Mouse (Mus musculus) neural tube, embryonic 14.5 days (tissue): ENCODE measurements around the gene Lnx1. TPM values are rescaled to one million over a fixed set of nuclear protein-coding genes. Genes with fewer than 3 reads are reported as not detected.

Experiments
- ATAC-seq: fragments of 200-750 bp; cut with Nextera tagmentation; 2 replicates; pipeline ENCODE4 v1.8.0; 2017; ENCODE audit warnings: low read depth, mild to moderate bottlenecking, moderate TSS enrichment, moderate library complexity
- H3K27ac ChIP-seq: fragments of 300-500 bp; sonication (generic); 2 replicates; pipeline ENCODE4 v1.5.1; 2014; ENCODE audit warnings: low read depth, mild to moderate bottlenecking, control low read depth, low read length, moderate library complexity, mixed read lengths
- H3K27me3 ChIP-seq: fragments of 300-500 bp; sonication (generic); 2 replicates; pipeline ENCODE4 v1.6.1; 2014; ENCODE audit warnings: low read length; ENCODE audit not compliant: control insufficient read depth, insufficient read depth
- H3K36me3 ChIP-seq: fragments of 300-500 bp; sonication (generic); 2 replicates; pipeline ENCODE4 v1.6.1; 2014; ENCODE audit warnings: low read length, mixed read lengths; ENCODE audit not compliant: control insufficient read depth, insufficient read depth
- H3K4me1 ChIP-seq: fragments of 300-500 bp; sonication (generic); 2 replicates; pipeline ENCODE4 v1.6.1; 2014; ENCODE audit warnings: low read length; ENCODE audit not compliant: control insufficient read depth, insufficient read depth
- H3K4me2 ChIP-seq: fragments of 300-500 bp; sonication (generic); 2 replicates; pipeline ENCODE4 v1.6.1; 2014; ENCODE audit warnings: mild to moderate bottlenecking, low read depth, low read length, control low read depth
- H3K4me3 ChIP-seq: fragments of 300-500 bp; sonication (generic); 2 replicates; pipeline ENCODE4 v1.5.1; 2014; ENCODE audit warnings: low read depth, low read length, control low read depth, mixed read lengths
- H3K9ac ChIP-seq: fragments of 300-500 bp; sonication (generic); replicated peaks from 2 replicates; pipeline ENCODE4 v1.6.1; 2014; ENCODE audit warnings: low read depth, mild to moderate bottlenecking, control low read depth, low read length, mixed read lengths
- H3K9me3 ChIP-seq: fragments of 300-500 bp; sonication (generic); 2 replicates; pipeline ENCODE4 v1.6.1; 2016; ENCODE audit warnings: low read length; ENCODE audit not compliant: control insufficient read depth
- WGBS: fragments of 180-500 bp; shearing (Covaris S2); extraction: QIAGEN DNeasy Blood & Tissue Kit; methylation state at CpG from one replicate; pipeline ENCODE4 v1.1.7; 2014; 5-methylcytosine and 5-hydroxymethylcytosine counted together
- polyA plus RNA-seq: library from polyadenylated mRNA; unstranded; fragments of >200 nt; fragmentation: Nextera tagmentation; extraction: Ambion mirVana; gene quantifications from 2 replicates; pipeline ENCODE4 v1.2.1, GENCODE M21; 2014

The Lnx1 gene
- polyA plus RNA-seq, 1 experiment from 2014 or later = 12.6 TPM

DNA sequence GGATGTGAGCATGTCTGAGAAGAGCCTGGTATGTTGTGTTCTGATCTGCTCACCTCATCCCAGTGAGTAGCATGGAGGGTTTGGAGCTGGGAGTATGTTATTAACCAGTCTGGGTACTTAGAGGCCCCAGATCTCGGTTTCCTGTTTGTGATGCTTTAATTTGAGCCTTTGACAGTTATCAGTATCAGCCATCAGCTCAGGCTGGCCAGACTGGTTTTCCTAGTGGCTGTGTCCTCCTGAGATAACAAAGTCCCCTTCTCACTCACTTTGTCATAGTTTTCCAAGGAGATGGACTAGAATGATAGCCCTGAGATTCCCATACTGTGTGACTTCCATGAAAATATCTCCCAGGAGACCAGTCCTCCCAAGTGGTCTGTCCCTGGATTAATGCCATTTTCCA is 8.3 kb upstream of the Lnx1 start:
- H3K4me3 ChIP-seq = no peak overlapping the region
- H3K9ac ChIP-seq = no peak overlapping the region
- H3K27ac ChIP-seq = no peak overlapping the region
- no peaks in the 10 kb centered on the region for H3K36me3 ChIP-seq
- no peaks in the 10 kb centered on the region for H3K9me3 ChIP-seq
- no peak overlapping the region for H3K4me2 ChIP-seq
- ATAC-seq = no peak
- WGBS = 73% methylated on average over 1 of the region's 1 CpGs
- no peaks in the 10 kb centered on the region for H3K27me3 ChIP-seq
- no peaks in the 10 kb centered on the region for H3K4me1 ChIP-seq

DNA sequence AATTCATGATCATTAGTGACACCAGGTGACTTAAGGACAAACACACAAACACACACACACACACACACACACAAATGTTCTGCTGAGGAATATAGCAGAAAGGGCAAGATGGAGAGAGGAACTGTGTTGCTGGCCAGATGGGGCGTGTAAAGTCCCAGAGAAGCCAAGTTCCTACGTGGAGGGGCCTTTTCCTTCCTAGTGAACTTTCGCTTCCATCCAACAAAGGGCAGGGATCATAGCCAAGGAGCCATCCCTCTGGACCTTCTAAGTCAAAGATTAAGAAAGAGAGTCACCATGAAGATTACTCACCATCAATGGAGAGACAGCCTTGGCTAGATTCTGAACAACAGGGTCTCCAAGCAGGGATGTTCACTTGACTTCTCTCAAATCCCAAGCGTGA is 7.5 kb upstream of the Lnx1 start:
- no peak for ATAC-seq
- Histone ChIP-seq H3K4me2 (no peak overlapping the region), H3K4me1 (no peaks in the 10 kb centered on the region), H3K27ac (no peak overlapping the region), H3K4me3 (no peak overlapping the region), H3K36me3 (no peaks in the 10 kb centered on the region), H3K9me3 (no peaks in the 10 kb centered on the region), H3K27me3 (0 out of 2 replicates have a peak, but pooled peaks cover 2% of the 10 kb centered on the region), H3K9ac (no peak overlapping the region)
- WGBS = 94% methylated on average over 4 of the region's 4 CpGs

DNA sequence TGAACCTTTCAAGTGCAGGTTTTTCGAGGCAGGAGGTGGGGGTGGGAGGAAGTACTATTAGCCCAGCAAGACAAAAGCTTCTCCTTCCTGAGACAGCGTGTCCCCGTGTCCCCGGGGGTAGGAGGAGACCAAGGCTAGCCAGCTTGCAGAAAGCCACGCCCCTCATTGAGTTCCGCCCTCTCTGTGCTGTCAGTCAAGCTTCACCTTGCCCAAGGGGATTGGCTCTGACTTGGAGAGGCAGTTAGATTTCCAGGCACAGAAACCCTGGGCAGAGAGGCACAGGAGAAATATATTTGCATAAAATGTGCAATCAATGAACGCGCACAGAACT is 1.7 kb upstream of the Lnx1 start:
- Histone ChIP-seq H3K4me1 (no peaks in the 10 kb centered on the region), H3K27me3 (0 out of 2 replicates have a peak, but pooled peaks cover 2% of the 10 kb centered on the region), H3K36me3 (no peaks in the 10 kb centered on the region), H3K9me3 (no peaks in the 10 kb centered on the region), H3K4me3 (peak overlapping the region; percentile 26), H3K27ac (no peak overlapping the region), H3K4me2 (peak overlapping the region; percentile 42), H3K9ac (no peak overlapping the region)
- WGBS = 0% methylated on average over 8 of the region's 8 CpGs
- ATAC-seq = peak; percentile 96

DNA sequence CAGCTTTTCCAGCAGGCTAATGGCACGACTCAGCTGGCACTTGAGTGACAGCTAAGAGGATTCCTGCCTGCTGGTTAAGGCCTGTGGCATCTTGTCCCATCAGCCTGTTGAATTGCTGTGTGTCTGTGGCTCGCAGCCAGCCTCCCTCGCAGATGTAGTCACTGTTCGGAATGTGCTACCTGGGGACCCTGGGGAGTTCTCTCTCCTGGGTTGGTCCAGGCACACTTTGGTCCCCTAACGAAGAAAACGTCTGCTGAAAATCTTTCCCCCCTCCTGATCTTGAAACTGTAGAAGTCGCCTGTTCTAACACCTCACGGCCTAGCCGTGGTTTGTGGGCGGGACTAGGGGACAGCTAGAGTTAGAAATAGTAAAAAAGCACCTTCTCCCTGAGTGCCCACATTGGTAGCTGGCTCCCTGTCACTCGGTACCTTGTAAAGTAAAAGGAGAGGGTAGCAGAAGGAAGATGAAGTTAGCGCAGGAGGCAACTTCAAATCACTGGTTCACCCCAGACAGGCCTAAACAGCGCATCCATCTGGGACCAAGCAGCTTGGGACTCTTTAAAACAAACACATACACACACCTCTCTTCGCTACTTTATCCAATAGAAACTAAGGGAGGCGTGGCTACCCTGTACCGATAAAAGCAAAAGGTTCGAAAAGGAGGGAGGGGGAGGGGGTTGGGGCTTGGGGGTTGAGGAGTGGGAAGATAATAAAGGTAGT is 1.2 kb upstream of the Lnx1 start:
- WGBS = 17% methylated on average over 17 of the region's 17 CpGs
- H3K9ac ChIP-seq = no peak overlapping the region
- H3K4me2 ChIP-seq = peak overlapping the region; percentile 42
- H3K4me3 ChIP-seq = peak overlapping the region; percentile 26
- no peaks in the 10 kb centered on the region for H3K4me1 ChIP-seq
- ATAC-seq = peak; percentile 85
- no peak overlapping the region for H3K27ac ChIP-seq
- no peaks in the 10 kb centered on the region for H3K9me3 ChIP-seq
- H3K36me3 ChIP-seq = no peaks in the 10 kb centered on the region
- 0 out of 2 replicates have a peak, but pooled peaks cover 2% of the 10 kb centered on the region for H3K27me3 ChIP-seq

DNA sequence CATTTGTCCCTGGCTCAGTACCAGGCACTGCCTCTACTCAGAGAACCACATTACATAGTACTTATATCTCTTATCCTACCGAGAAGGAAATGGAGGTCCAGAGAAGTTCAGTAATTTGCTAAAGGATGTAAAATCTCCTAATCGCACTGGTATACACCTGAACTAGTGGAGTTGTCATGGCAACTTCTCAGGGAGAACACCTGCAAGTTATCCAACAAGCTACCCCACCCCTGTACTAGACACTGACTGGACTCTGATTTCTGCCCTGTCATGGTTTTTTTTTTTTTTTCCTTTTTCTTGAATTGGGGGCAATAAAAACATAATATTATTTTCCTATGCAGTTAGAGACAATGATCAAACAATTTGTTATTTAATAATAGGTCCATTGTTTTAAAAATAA is 1.8 kb downstream of the Lnx1 start:
- Histone ChIP-seq H3K9ac (no peak overlapping the region), H3K9me3 (no peaks in the 10 kb centered on the region)

DNA sequence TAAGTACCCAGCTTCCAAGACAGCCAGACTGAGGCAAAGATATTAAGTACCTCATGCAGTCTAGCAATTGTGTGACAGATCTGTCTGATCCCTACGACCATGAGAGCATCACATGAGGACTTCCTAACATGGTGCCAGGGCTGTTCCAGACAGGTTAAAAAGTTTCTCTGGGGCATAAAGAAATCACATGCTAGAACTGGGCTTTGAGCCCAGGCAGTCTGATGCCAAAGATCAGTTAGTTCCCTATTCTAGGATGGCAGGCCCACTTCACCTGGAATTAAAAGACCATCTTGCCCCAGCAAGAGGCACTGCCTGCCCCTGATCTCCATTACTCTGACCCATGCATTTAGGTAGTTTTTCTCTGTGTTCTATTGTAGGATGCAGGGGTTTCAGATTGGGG is 3.0 kb downstream of the Lnx1 start:
- no peak for ATAC-seq
- WGBS = 100% methylated on average over 1 of the region's 1 CpGs
- Histone ChIP-seq H3K9ac (no peak overlapping the region), H3K4me2 (no peak overlapping the region), H3K9me3 (no peaks in the 10 kb centered on the region), H3K27me3 (no peaks in the 10 kb centered on the region), H3K4me3 (no peak overlapping the region), H3K36me3 (no peaks in the 10 kb centered on the region), H3K4me1 (no peaks in the 10 kb centered on the region), H3K27ac (no peak overlapping the region)

More for the DNA sequence above, 1.8 kb downstream of the Lnx1 start:
- Histone ChIP-seq H3K4me3 (no peak overlapping the region), H3K27ac (no peak overlapping the region), H3K4me1 (no peaks in the 10 kb centered on the region), H3K36me3 (no peaks in the 10 kb centered on the region), H3K4me2 (no peak overlapping the region), H3K27me3 (0 out of 2 replicates have a peak, but pooled peaks cover 2% of the 10 kb centered on the region)
- WGBS = 91% methylated on average over 2 of the region's 2 CpGs
- no peak for ATAC-seq

DNA sequence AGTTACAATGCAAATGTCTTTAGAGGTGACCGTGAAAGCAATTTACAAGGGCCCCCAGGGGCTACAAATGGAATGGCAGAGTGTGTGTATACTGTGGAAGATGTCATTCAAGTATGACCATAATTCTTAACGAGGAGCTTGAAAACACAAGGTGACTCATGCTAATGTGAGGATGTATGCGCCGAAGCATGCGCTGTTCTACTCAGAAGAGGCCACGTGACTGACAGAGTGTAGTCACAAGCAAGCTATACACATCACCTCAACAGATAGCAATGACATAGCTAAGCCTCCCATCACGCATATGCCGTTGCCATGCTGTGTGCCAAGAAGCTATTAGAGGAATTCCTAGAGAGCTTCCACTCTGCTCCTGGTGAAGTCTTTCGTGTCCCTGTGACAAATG is 5.2 kb downstream of the Lnx1 start:
- peak; percentile 54; the same call in 1 of the 2 replicates for ATAC-seq
- Histone ChIP-seq H3K27me3 (no peaks in the 10 kb centered on the region), H3K36me3 (no peaks in the 10 kb centered on the region), H3K27ac (no peak overlapping the region), H3K4me1 (no peaks in the 10 kb centered on the region), H3K4me3 (no peak overlapping the region), H3K4me2 (no peak overlapping the region), H3K9me3 (no peaks in the 10 kb centered on the region), H3K9ac (no peak overlapping the region)
- WGBS = 70% methylated on average over 9 of the region's 9 CpGs

DNA sequence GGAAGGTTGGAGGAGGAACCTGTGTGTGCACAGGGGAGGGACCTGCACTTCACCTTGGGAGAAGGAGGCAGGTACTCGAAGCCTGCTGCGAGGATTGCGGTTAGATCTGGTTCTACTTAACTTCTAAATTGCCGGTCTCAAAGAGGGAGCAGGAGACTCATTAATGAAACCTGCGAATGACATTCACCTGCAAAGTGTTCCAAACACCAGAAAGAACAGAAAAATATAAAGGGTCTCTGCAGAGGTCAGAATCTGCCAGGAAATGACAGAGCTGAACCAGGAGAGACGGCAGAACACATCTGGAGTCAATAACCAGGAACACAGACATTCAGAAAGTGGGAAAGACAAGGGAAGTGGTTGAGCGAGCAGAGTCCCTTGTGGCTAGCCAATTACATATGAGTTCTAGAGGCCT is 8.3 kb downstream of the Lnx1 start:
- Histone ChIP-seq H3K9ac (no peak overlapping the region), H3K4me1 (no peaks in the 10 kb centered on the region), H3K4me2 (no peak overlapping the region), H3K9me3 (no peaks in the 10 kb centered on the region), H3K4me3 (no peak overlapping the region), H3K27ac (no peak overlapping the region), H3K36me3 (no peaks in the 10 kb centered on the region), H3K27me3 (no peaks in the 10 kb centered on the region)
- no peak for ATAC-seq
- WGBS = 75% methylated on average over 7 of the region's 7 CpGs

DNA sequence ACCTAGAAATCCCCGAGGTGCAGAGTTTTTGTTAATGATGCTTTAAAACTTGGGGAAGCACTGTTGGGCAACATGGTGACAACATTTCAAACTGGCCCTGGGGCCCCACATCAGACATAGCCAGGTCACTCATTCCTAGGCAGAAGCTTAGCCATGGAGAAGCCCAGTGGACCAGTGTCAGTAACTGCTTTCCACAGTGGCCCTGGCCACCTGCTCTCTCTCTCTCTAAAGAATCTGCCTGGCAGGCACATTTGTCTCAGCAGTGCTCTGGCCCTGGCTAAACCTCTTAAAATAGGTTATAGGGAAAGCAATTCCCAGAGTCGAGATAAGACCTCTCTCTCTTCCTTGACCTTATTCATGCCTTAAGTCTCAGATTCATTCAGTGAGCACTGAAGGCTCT is 8.9 kb downstream of the Lnx1 start:
- H3K9ac ChIP-seq = no peak overlapping the region
- H3K4me2 ChIP-seq = no peak overlapping the region
- ATAC-seq = no peak
- no peaks in the 10 kb centered on the region for H3K27me3 ChIP-seq
- H3K4me3 ChIP-seq = no peak overlapping the region
- no peak overlapping the region for H3K27ac ChIP-seq
- 77% methylated on average over 2 of the region's 2 CpGs for whole genome bisulfite sequencing
- H3K9me3 ChIP-seq = no peaks in the 10 kb centered on the region
- no peaks in the 10 kb centered on the region for H3K4me1 ChIP-seq
- no peaks in the 10 kb centered on the region for H3K36me3 ChIP-seq
